Mouse (Mus musculus) hindbrain, embryonic 11.5 days (tissue): ENCODE measurements at regions not wholly inside any gene's neighbourhood (a gene's known extent, or its start where the extent isn't known, plus 50 kb on each side); places are given as distances from the start of the nearest gene placed in this dataset.
"Not testable (repeated sequence)": the region's sequence is repeated elsewhere in the genome, so short reads cannot be mapped to it uniquely, and the experiment has no call there.

Experiments
- ATAC-seq: fragments of 200-750 bp; cut with Nextera tagmentation; 2 replicates; pipeline ENCODE4 v1.8.0; 2017; ENCODE audit warnings: mild to moderate bottlenecking, moderate TSS enrichment, moderate library complexity; ENCODE audit not compliant: low FRiP score
- DNase-seq: peaks from one replicate; pipeline ENCODE4 v3.0.0-alpha.2; 2015; ENCODE audit warnings: low spot score
- H3K27ac ChIP-seq: fragments of 300-500 bp; sonication (generic); 2 replicates; pipeline ENCODE4 v1.5.1; 2014; ENCODE audit warnings: mild to moderate bottlenecking, low read depth, low read length
- H3K27me3 ChIP-seq: fragments of 300-500 bp; sonication (generic); 2 replicates; pipeline ENCODE4 v1.6.1; 2014; ENCODE audit warnings: mild to moderate bottlenecking, low read length, moderate library complexity, mixed read lengths; ENCODE audit not compliant: control insufficient read depth, insufficient read depth
- H3K36me3 ChIP-seq: fragments of 300-500 bp; sonication (generic); 2 replicates; pipeline ENCODE4 v1.6.1; 2014; ENCODE audit warnings: mild to moderate bottlenecking, low read length, moderate library complexity, mixed read lengths; ENCODE audit not compliant: control insufficient read depth, insufficient read depth
- H3K4me1 ChIP-seq: fragments of 300-500 bp; sonication (generic); replicated peaks from 2 replicates; pipeline ENCODE4 v1.6.1; 2014; ENCODE audit warnings: low read length, mixed read lengths; ENCODE audit not compliant: control insufficient read depth, insufficient read depth
- H3K4me2 ChIP-seq: fragments of 300-500 bp; sonication (generic); replicated peaks from 2 replicates; pipeline ENCODE4 v1.6.1; 2014; ENCODE audit warnings: mild to moderate bottlenecking, low read depth, low read length
- H3K4me3 ChIP-seq: fragments of 300-500 bp; sonication (generic); 2 replicates; pipeline ENCODE4 v1.5.1; 2014; ENCODE audit warnings: low read depth, low read length
- H3K9ac ChIP-seq: fragments of 300-500 bp; sonication (generic); 2 replicates; pipeline ENCODE4 v1.6.1; 2014; ENCODE audit warnings: low read depth, low read length
- H3K9me3 ChIP-seq: fragments of 300-500 bp; sonication (generic); 2 replicates; pipeline ENCODE4 v1.6.1; 2016; ENCODE audit warnings: low read length; ENCODE audit not compliant: control insufficient read depth
- WGBS: fragments of 180-500 bp; shearing (Covaris S2); extraction: QIAGEN DNeasy Blood & Tissue Kit; methylation state at CpG from one replicate; pipeline ENCODE4 v1.1.7; 2014; 5-methylcytosine and 5-hydroxymethylcytosine counted together

GRCm38 (mm10) chr2:51768298-51769271 is 141.3 kb downstream of the Tas2r134 start:
- Histone ChIP-seq H3K9ac (no peak overlapping the region), H3K36me3 (no peaks in the 10 kb centered on the region), H3K4me1 (no peaks in the 10 kb centered on the region), H3K27me3 (no peaks in the 10 kb centered on the region), H3K27ac (no peak overlapping the region), H3K9me3 (no peaks in the 10 kb centered on the region), H3K4me3 (no peak overlapping the region), H3K4me2 (no peak overlapping the region)
- ATAC-seq (no peak), DNase-seq (no peak)
- WGBS, result 60% methylated on average over 12 of the region's 12 CpGs

- Histone ChIP-seq H3K4me1 (no peaks in the 10 kb centered on the region), H3K4me3 (no peak overlapping the region), H3K36me3 (no peaks in the 10 kb centered on the region), H3K9me3 (no peaks in the 10 kb centered on the region), H3K27me3 (no peaks in the 10 kb centered on the region), H3K4me2 (no peak overlapping the region), H3K9ac (no peak overlapping the region), H3K27ac (no peak overlapping the region)
- ATAC-seq (no peak), DNase-seq (no peak)
- WGBS, result 93% methylated on average over 1 of the region's 1 CpGs
Observed at GRCm38 (mm10) chr2:51785169-51785568, 149.8 kb downstream of the Rbm43 start.

GRCm38 (mm10) chr2:51788896-51789295 is 146.1 kb downstream of the Rbm43 start:
- no peaks in the 10 kb centered on the region for H3K4me1 ChIP-seq
- DNase-seq (peak; percentile 12), ATAC-seq (no peak)
- H3K4me3 ChIP-seq, result no peak overlapping the region
- no peak overlapping the region for H3K9ac ChIP-seq
- H3K36me3 ChIP-seq, result no peaks in the 10 kb centered on the region
- H3K27ac ChIP-seq, result no peak overlapping the region
- H3K27me3 ChIP-seq, result no peaks in the 10 kb centered on the region
- 67% methylated on average over 3 of the region's 3 CpGs for WGBS
- no peaks in the 10 kb centered on the region for H3K9me3 ChIP-seq
- no peak overlapping the region for H3K4me2 ChIP-seq

GRCm38 (mm10) chr2:51793291-51793690 is 141.7 kb downstream of the Rbm43 start:
- H3K4me1 ChIP-seq, H3K4me2 ChIP-seq, H3K9ac ChIP-seq, DNase-seq, H3K36me3 ChIP-seq, H3K27me3 ChIP-seq, ATAC-seq, H3K9me3 ChIP-seq, H3K27ac ChIP-seq, H3K4me3 ChIP-seq: not testable (repeated sequence)
- 96% methylated on average over 2 of the region's 2 CpGs for WGBS

DNA sequence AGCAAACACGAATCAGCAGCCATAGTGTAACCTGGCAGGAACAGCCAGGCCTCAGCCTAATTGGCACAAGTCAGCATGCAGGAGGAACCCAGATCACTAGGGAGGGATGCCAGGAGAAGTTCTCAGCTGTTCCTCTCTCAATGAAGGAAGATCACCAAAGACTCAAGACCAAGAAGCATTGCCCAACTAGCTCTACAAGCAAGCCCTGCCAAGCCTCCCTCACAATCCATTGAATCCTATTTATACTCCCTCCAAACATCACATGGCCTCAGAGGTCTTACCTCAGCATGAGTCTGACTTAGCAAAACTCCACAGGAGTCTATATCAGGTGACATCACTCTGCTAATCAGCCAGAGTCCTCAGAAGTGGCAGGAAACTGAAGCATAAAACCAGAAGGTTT is 135.1 kb downstream of the Rbm43 start:
- DNase-seq, result no peak
- WGBS, result 93% methylated on average over 1 of the region's 1 CpGs
- H3K9ac ChIP-seq, result no peak overlapping the region
- H3K27me3 ChIP-seq, result no peaks in the 10 kb centered on the region
- ATAC-seq, result no peak
- no peaks in the 10 kb centered on the region for H3K4me1 ChIP-seq
- no peak overlapping the region for H3K4me2 ChIP-seq
- no peaks in the 10 kb centered on the region for H3K9me3 ChIP-seq
- no peak overlapping the region for H3K4me3 ChIP-seq
- no peaks in the 10 kb centered on the region for H3K36me3 ChIP-seq
- H3K27ac ChIP-seq, result no peak overlapping the region

- Histone ChIP-seq H3K36me3 (no peaks in the 10 kb centered on the region), H3K4me2 (no peak overlapping the region), H3K9ac (no peak overlapping the region), H3K4me1 (no peaks in the 10 kb centered on the region), H3K4me3 (no peak overlapping the region), H3K27ac (no peak overlapping the region), H3K9me3 (no peaks in the 10 kb centered on the region), H3K27me3 (no peaks in the 10 kb centered on the region)
- 86% methylated on average over 2 of the region's 2 CpGs for WGBS
- ATAC-seq (no peak), DNase-seq (no peak)
Observed at GRCm38 (mm10) chr2:51822976-51823375, 112.0 kb downstream of the Rbm43 start.

GRCm38 (mm10) chr2:51830286-51830944 is 104.5 kb downstream of the Rbm43 start:
- peak; percentile 53; the same call in 1 of the 2 replicates for ATAC-seq

GRCm38 (mm10) chr2:51830965-51831720 is 103.8 kb downstream of the Rbm43 start:
- WGBS, result 57% methylated on average over 9 of the region's 9 CpGs
- H3K27ac ChIP-seq, result peak overlapping the region; percentile 55; the same call in 1 of the 2 replicates
- no peaks in the 10 kb centered on the region for H3K4me1 ChIP-seq
- no peaks in the 10 kb centered on the region for H3K9me3 ChIP-seq
- peak; percentile 20 for DNase-seq
- H3K4me2 ChIP-seq, result no peak overlapping the region
- H3K36me3 ChIP-seq, result no peaks in the 10 kb centered on the region
- H3K27me3 ChIP-seq, result no peaks in the 10 kb centered on the region
- no peak overlapping the region for H3K4me3 ChIP-seq
- H3K9ac ChIP-seq, result no peak overlapping the region
- peak; percentile 87 for ATAC-seq

More at GRCm38 (mm10) chr2:51830286-51830944, 104.5 kb downstream of the Rbm43 start:
- DNase-seq, result peak; percentile 70
- Histone ChIP-seq H3K9me3 (no peaks in the 10 kb centered on the region), H3K4me3 (no peak overlapping the region), H3K4me2 (no peak overlapping the region), H3K9ac (no peak overlapping the region), H3K36me3 (no peaks in the 10 kb centered on the region), H3K27me3 (no peaks in the 10 kb centered on the region), H3K4me1 (no peaks in the 10 kb centered on the region), H3K27ac (peak overlapping the region; percentile 12; the same call in 1 of the 2 replicates)
- 45% methylated on average over 7 of the region's 7 CpGs for WGBS
